Mouse (Mus musculus) lung, embryonic 15.5 days (tissue): Measurements from ENCODE around the gene Fam117b. TPM values are rescaled to one million over a fixed set of nuclear protein-coding genes. Genes with fewer than 3 reads are reported as not detected.

Source experiments
- ATAC-seq: fragments of 200-750 bp; cut with Nextera tagmentation; 2 replicates; pipeline ENCODE4 v1.8.0; 2017; ENCODE audit warnings: moderate number of reproducible peaks, borderline replicate concordance; ENCODE audit not compliant: low FRiP score, low TSS enrichment; ENCODE audit errors: extremely low read depth
- H3K27ac ChIP-seq: fragments of 300-500 bp; sonication (generic); 2 replicates; pipeline ENCODE4 v1.5.1; 2015; ENCODE audit warnings: moderate library complexity, mild to moderate bottlenecking, inconsistent platforms
- H3K27me3 ChIP-seq: fragments of 300-500 bp; sonication (generic); 2 replicates; pipeline ENCODE4 v1.6.1; 2015; ENCODE audit warnings: inconsistent platforms
- H3K36me3 ChIP-seq: fragments of 300-500 bp; sonication (generic); 2 replicates; pipeline ENCODE4 v1.6.1; 2015; ENCODE audit warnings: inconsistent platforms
- H3K4me1 ChIP-seq: fragments of 300-500 bp; sonication (generic); 2 replicates; pipeline ENCODE4 v1.6.1; 2015; ENCODE audit warnings: inconsistent platforms
- H3K4me2 ChIP-seq: fragments of 300-500 bp; sonication (generic); 2 replicates; pipeline ENCODE4 v1.6.1; 2015; ENCODE audit warnings: inconsistent platforms, mild to moderate bottlenecking, moderate library complexity
- H3K4me3 ChIP-seq: fragments of 300-500 bp; sonication (generic); 2 replicates; pipeline ENCODE4 v1.5.1; 2015; ENCODE audit warnings: mild to moderate bottlenecking, inconsistent platforms
- H3K9ac ChIP-seq: fragments of 300-500 bp; sonication (generic); 2 replicates; pipeline ENCODE4 v1.6.1; 2015; ENCODE audit warnings: inconsistent platforms
- H3K9me3 ChIP-seq: fragments of 300-500 bp; sonication (generic); 2 replicates; pipeline ENCODE4 v1.6.1; 2016; ENCODE audit warnings: inconsistent platforms
- WGBS: fragments of 180-500 bp; shearing (Covaris S2); methylation state at CpG from one replicate; pipeline ENCODE4 v1.1.7; 2015; 5-methylcytosine and 5-hydroxymethylcytosine counted together
- polyA plus RNA-seq: library from polyadenylated mRNA; unstranded; fragments of >200 nt; fragmentation: Nextera tagmentation; extraction: Ambion mirVana; gene quantifications from 2 replicates; pipeline ENCODE4 v1.2.1, GENCODE M21; 2015

The Fam117b gene
- 10.8 and 13.1 TPM in 2 replicates for polyA plus RNA-seq

- peak within 1 kb of the TSS; percentile 89 for H3K4me3 ChIP-seq
- peak within 1 kb of the TSS; percentile 68 for H3K4me2 ChIP-seq
- H3K27ac ChIP-seq = peak within 1 kb of the TSS; percentile 91
- peak within 1 kb of the TSS; percentile 88 for H3K9ac ChIP-seq
- no peaks in the 10 kb centered on the region for H3K9me3 ChIP-seq
- no peaks in the 10 kb centered on the region for H3K27me3 ChIP-seq
- ATAC-seq = peak; percentile 96
- no peaks in the 10 kb centered on the region for H3K36me3 ChIP-seq
- H3K4me1 ChIP-seq = peaks cover 29% of the 10 kb centered on the region
- WGBS = 0% methylated on average over 72 of the region's 72 CpGs
Observed at GRCm38 (mm10) chr1:59912413-59913157, at the start of gene Fam117b. Gene Fam117b (plus strand): TSS chr1:59913006.

GRCm38 (mm10) chr1:59868041-59868440 lies 44.8 kb upstream of the Fam117b start:
- no peaks in the 10 kb centered on the region for H3K4me1 ChIP-seq
- no peak overlapping the region for H3K27ac ChIP-seq
- H3K36me3 ChIP-seq = peaks cover 52% of the 10 kb centered on the region
- no peaks in the 10 kb centered on the region for H3K27me3 ChIP-seq
- 88% methylated on average over 5 of the region's 5 CpGs for WGBS
- no peaks in the 10 kb centered on the region for H3K9me3 ChIP-seq
- H3K9ac ChIP-seq = no peak overlapping the region
- H3K4me3 ChIP-seq = no peak overlapping the region
- H3K4me2 ChIP-seq = no peak overlapping the region
- no peak for ATAC-seq

GRCm38 (mm10) chr1:59874023-59874422 lies 38.8 kb upstream of the Fam117b start:
- 81% methylated on average over 3 of the region's 3 CpGs for WGBS
- no peak overlapping the region for H3K4me3 ChIP-seq

GRCm38 (mm10) chr1:59878098-59878497 lies 34.7 kb upstream of the Fam117b start:
- Histone ChIP-seq H3K4me2 (no peak overlapping the region), H3K27ac (no peak overlapping the region), H3K9ac (no peak overlapping the region), H3K36me3 (peaks cover 11% of the 10 kb centered on the region), H3K4me3 (no peak overlapping the region), H3K4me1 (0 out of 2 replicates have a peak, but pooled peaks cover 6% of the 10 kb centered on the region), H3K9me3 (no peaks in the 10 kb centered on the region), H3K27me3 (no peaks in the 10 kb centered on the region)
- 85% methylated on average over 7 of the region's 7 CpGs for WGBS
- ATAC-seq = no peak

More at GRCm38 (mm10) chr1:59874023-59874422, 38.8 kb upstream of the Fam117b start:
- Histone ChIP-seq H3K9ac (no peak overlapping the region), H3K27me3 (no peaks in the 10 kb centered on the region), H3K4me2 (no peak overlapping the region), H3K4me1 (no peaks in the 10 kb centered on the region), H3K36me3 (peaks cover 23% of the 10 kb centered on the region; the same call in 1 of the 2 replicates), H3K27ac (no peak overlapping the region), H3K9me3 (no peaks in the 10 kb centered on the region)
- ATAC-seq = no peak

DNA sequence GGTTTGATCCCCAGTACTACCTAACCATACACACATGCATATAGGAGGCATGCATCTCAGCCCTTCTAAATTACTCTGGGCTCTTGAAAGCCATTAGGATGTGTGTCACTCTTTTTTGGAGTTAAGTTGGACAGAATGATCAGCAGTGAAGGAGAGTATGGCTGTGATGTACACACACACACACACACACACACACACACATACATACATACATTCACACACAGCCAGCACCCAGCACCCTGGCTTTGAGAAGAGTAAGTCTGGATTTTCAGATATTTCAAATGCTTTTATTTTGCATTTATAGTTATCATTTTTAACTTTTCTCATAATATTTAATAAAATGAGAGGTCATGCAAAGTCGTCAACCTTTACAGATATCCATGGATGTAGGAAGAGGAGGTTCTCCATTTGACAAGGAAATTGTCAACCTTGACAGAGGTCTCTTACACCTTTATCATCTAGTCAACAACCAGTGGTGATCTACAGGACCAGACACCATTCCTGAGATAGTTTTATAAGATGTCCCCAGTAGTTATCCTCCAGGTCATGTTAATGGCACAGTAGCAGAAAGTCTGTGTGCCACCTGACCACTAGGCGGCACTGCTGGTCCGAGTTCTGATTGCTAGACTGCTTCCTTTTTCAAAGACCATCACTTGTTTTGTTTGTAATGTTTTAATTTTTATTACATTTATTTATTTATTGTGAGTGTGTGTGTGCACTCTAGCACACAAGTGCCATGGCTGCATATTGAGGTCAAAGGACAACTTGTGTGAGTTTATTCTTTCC lies 29.3 kb upstream of the Fam117b start:
- Histone ChIP-seq H3K27me3 (no peaks in the 10 kb centered on the region), H3K9ac (no peak overlapping the region), H3K36me3 (peaks cover 3% of the 10 kb centered on the region), H3K4me2 (no peak overlapping the region), H3K4me1 (0 out of 2 replicates have a peak, but pooled peaks cover 6% of the 10 kb centered on the region), H3K4me3 (no peak overlapping the region), H3K27ac (no peak overlapping the region), H3K9me3 (no peaks in the 10 kb centered on the region)
- 31% methylated on average over 3 of the region's 3 CpGs for WGBS
- no peak for ATAC-seq

- Histone ChIP-seq H3K4me2 (no peak overlapping the region), H3K9ac (no peak overlapping the region), H3K36me3 (no peaks in the 10 kb centered on the region), H3K27me3 (no peaks in the 10 kb centered on the region), H3K27ac (no peak overlapping the region), H3K9me3 (no peaks in the 10 kb centered on the region), H3K4me1 (0 out of 2 replicates have a peak, but pooled peaks cover 6% of the 10 kb centered on the region), H3K4me3 (no peak overlapping the region)
- no peak for ATAC-seq
- 49% methylated on average over 4 of the region's 4 CpGs for WGBS
Observed at GRCm38 (mm10) chr1:59886899-59887298, 25.9 kb upstream of the Fam117b start.

- ATAC-seq = no peak
- Histone ChIP-seq H3K27me3 (no peaks in the 10 kb centered on the region), H3K9ac (no peak overlapping the region), H3K4me1 (0 out of 2 replicates have a peak, but pooled peaks cover under 1% of the 10 kb centered on the region), H3K4me2 (no peak overlapping the region), H3K9me3 (no peaks in the 10 kb centered on the region), H3K4me3 (no peak overlapping the region), H3K27ac (no peak overlapping the region), H3K36me3 (no peaks in the 10 kb centered on the region)
Observed at GRCm38 (mm10) chr1:59888018-59888417, 24.8 kb upstream of the Fam117b start.

DNA sequence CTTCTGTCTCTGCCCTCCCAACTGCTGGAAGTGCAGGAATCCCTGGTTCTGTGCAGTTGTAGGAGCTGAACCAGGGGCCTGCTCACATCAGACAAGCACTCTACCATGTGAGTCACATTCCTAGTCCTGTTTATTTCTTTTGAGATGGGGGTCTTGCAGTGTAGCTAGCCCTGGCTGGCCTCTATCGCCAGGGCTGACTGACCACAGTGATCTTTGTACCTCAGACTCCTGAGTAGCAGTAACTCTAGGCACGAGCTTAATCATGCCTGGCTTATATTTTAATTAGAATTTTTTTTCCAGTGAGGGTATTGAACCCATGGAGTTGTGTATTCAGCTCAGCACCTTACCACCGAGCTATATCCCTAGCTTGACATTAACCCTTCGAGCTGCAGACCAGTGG lies 21.6 kb upstream of the Fam117b start:
- 69% methylated on average over 4 of the region's 4 CpGs for WGBS

GRCm38 (mm10) chr1:59892777-59893176 lies 20.0 kb upstream of the Fam117b start:
- H3K27ac ChIP-seq = no peak overlapping the region
- ATAC-seq = no peak
- no peak overlapping the region for H3K9ac ChIP-seq
- H3K4me3 ChIP-seq = no peak overlapping the region
- H3K36me3 ChIP-seq = no peaks in the 10 kb centered on the region
- H3K4me2 ChIP-seq = no peak overlapping the region
- H3K27me3 ChIP-seq = no peaks in the 10 kb centered on the region
- H3K4me1 ChIP-seq = peaks cover 12% of the 10 kb centered on the region
- 80% methylated on average over 8 of the region's 8 CpGs for WGBS
- no peaks in the 10 kb centered on the region for H3K9me3 ChIP-seq

More for the DNA sequence above, 21.6 kb upstream of the Fam117b start:
- Histone ChIP-seq H3K9ac (no peak overlapping the region), H3K4me2 (no peak overlapping the region), H3K27ac (no peak overlapping the region), H3K4me1 (peaks cover 11% of the 10 kb centered on the region), H3K36me3 (no peaks in the 10 kb centered on the region), H3K9me3 (no peaks in the 10 kb centered on the region), H3K4me3 (no peak overlapping the region), H3K27me3 (no peaks in the 10 kb centered on the region)
- no peak for ATAC-seq

DNA sequence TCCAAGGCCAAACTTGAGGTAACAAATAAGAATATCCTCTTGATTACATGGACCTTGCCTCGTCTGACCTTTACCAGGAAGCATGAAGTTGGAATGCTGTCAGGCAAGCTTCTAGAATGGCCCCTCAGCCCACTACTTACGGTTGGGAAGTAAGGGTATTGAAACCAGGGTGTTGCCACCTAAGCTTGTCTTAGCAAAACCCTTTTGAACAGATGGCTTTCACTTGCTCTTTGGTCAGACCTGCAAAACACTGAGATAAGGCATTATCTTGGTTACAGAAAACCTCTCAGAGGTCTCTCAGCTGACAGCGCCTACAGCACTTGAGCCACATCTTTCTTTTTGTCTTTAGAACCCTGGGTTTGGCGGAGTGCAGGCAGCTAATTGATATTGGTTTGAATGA lies 18.8 kb upstream of the Fam117b start:
- Histone ChIP-seq H3K4me1 (peaks cover 12% of the 10 kb centered on the region), H3K36me3 (no peaks in the 10 kb centered on the region), H3K9ac (no peak overlapping the region), H3K4me3 (no peak overlapping the region), H3K4me2 (no peak overlapping the region), H3K9me3 (no peaks in the 10 kb centered on the region), H3K27ac (no peak overlapping the region), H3K27me3 (no peaks in the 10 kb centered on the region)
- ATAC-seq = no peak
- WGBS = 53% methylated on average over 4 of the region's 4 CpGs

- H3K9me3 ChIP-seq = no peaks in the 10 kb centered on the region
- no peak overlapping the region for H3K4me3 ChIP-seq
- no peaks in the 10 kb centered on the region for H3K36me3 ChIP-seq
- peaks cover 12% of the 10 kb centered on the region for H3K4me1 ChIP-seq
- H3K27ac ChIP-seq = peak overlapping the region; percentile 34
- peak; percentile 78; the same call in 1 of the 2 replicates for ATAC-seq
- no peak overlapping the region for H3K4me2 ChIP-seq
- H3K27me3 ChIP-seq = no peaks in the 10 kb centered on the region
- H3K9ac ChIP-seq = no peak overlapping the region
- whole genome bisulfite sequencing = 21% methylated on average over 4 of the region's 4 CpGs
Observed at GRCm38 (mm10) chr1:59895456-59895855, 17.4 kb upstream of the Fam117b start.
